Mouse (Mus musculus) cerebellum, postnatal 25 days (tissue): ENCODE data around the gene Tctn1.
A peak's percentile ranks its signal among the peaks of the same experiment; 100 is the strongest.

Experiments
- DNase-seq, 2 experiments: peaks; one replicate each; pipeline ENCODE4 v3.0.0; 2021; ENCODE audit warnings: mixed read lengths in 2 of 2

Gene Tctn1

GRCm38 (mm10) chr5:122263933-122264905 lies at the start of gene Tctn1:
Gene Tctn1, minus strand, starts transcription at chr5:122264460.
- peak; percentile 84 to 95 for DNase-seq

DNA sequence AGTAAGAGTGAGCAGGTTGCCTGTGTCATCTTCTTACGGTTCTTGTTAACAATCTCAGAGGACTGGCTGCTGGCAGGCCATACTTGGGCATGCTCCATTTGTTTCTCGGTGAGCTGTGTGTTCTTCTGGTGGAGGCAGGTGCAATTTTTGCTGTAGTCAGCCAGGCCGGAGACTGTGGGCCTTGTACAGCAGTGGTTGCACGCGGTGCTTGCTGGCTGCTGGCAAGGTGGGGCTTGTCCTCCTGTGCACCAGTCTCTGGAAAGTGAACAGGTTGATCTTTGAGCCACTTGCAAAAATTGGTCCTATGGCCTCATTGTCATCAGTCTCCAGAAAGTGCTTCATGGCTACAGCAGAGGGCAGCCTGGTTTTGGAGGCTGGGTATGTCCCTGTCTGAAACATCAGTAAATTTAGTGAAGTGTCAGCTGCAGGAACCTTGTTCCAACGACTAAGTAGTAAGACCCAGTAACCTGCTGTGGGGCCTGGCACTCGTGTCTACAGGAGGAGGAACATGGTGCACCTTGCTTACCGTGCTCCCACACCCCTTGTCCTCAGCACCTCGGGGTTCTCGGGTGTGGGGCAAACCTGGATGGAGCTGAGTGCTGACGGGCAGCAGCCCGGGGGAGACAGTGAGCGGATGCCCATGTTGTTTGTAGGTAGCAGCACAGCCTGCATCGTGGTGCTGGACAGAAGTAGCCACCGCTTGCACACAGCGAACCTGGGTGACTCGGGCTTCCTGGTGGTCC lies 48.9 kb upstream of the Tctn1 start:
- DNase-seq: peak; percentile 48 to 50

DNA sequence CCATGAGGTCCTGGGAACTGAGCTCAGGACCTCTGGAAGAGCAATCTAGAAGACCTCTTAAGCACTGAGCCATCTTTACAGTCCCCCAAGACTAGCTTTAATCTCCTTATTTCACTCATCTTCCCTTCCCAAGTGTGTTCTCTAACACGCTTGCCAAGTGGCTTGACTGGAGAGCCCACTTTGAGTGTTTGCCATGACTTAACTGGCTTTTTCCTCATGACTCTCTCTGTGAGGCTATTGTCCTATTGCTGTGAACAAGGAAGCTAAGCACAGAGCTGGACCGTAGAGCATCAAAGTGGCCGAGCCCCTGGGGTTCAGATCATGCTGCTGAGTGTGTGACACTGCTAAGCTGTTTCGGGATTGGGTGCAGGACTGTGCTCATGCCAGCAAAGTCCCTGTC lies 48.1 kb upstream of the Tctn1 start:
- no peak for DNase-seq

DNA sequence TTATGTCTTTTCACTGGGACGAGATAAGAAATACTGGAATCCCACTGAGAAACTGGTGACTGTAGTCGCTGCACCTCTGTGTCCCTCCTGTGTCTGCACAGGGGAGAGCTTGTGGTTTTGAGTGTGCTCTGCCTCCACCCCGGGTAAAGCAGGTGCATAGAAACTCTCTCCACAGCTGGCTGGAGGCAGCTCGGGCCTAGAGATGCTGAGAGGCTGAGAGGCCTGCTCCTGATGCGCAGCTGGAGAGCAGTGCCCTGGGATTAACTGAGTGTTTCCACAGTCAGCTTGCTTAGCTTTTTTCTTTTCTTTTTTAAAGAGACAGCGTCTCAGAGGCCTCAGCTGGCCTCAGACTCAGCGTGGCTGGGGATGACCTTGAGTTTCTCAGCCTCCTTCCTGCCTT lies 47.4 kb upstream of the Tctn1 start:
- DNase-seq: no peak

- DNase-seq: no peak
These were observed 46.4 kb upstream of the Tctn1 start for GRCm38 (mm10) chr5:122310699-122311098.

DNA sequence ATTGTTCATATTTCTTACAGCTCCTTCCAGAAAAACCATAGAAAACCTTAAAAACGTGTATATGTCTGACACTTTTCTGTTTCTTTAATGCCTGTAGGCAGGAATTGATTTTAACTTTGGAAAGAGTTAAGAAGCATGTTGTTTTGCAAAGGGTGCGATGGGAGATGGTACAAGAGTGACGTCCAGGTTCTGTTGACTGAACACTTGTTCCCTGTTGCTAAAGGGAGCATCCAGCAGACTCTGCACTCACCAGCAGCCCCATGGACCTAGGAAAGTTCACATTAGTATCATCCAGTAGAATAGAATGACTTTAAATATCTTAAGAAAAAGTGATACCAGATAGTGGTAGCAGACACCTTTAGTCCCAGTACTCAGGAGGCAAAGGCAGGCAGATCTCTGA lies 42.3 kb upstream of the Tctn1 start:
- DNase-seq: no peak

DNA sequence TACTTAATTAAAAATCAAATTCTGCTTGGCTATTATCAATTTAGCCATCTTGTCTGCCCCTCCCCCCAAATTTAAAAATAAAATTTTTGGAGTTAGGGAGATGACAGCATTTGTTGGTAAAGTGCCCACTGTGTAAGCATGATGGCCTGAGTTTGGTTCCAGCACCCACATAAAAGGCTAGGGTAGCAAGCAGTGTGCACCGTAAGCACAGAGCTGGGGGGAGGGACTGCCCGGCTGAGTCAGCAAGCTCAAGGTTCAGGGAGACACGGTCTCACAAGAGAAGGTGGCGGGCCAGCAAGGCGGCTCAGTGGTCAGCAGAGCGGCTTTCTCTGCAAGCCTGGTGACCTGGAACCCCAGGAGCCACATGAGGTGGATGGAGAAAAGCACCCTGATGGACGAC lies 41.2 kb upstream of the Tctn1 start:
- DNase-seq: peak in 1 of 2 experiments; percentile 25

DNA sequence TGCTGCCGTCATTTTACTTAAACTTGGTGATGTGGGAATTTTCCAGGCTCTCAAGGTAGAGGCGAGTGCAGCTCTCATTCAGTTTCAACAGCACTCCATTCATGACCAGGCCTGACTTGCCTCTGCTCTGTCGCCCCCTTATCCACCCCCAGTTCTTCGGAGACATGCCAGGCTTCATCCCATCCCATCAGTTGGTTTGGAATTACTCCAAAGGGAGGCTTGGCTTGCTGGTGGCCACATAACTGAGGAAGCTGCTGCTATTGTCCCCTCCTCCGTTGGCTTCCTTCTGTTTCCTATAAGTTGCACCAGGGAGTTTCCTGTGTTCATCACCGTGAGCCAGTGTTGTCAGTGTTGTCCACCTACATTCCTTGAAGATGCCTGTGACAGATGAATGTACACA lies 40.3 kb upstream of the Tctn1 start:
- DNase-seq: no peak

- DNase-seq: peak in 1 of 2 experiments; percentile 34
These were observed 39.7 kb upstream of the Tctn1 start for GRCm38 (mm10) chr5:122303937-122304336.

GRCm38 (mm10) chr5:122302810-122303745 lies 38.8 kb upstream of the Tctn1 start:
- DNase-seq: peak in 1 of 2 experiments; percentile 24

- DNase-seq: peak; percentile 59 to 68
These were observed 35.8 kb upstream of the Tctn1 start for GRCm38 (mm10) chr5:122300071-122300518.

- no peak for DNase-seq
These were observed 31.1 kb upstream of the Tctn1 start for GRCm38 (mm10) chr5:122295113-122295935.

- DNase-seq: no peak
These were observed 30.0 kb upstream of the Tctn1 start for GRCm38 (mm10) chr5:122294219-122294735.

DNA sequence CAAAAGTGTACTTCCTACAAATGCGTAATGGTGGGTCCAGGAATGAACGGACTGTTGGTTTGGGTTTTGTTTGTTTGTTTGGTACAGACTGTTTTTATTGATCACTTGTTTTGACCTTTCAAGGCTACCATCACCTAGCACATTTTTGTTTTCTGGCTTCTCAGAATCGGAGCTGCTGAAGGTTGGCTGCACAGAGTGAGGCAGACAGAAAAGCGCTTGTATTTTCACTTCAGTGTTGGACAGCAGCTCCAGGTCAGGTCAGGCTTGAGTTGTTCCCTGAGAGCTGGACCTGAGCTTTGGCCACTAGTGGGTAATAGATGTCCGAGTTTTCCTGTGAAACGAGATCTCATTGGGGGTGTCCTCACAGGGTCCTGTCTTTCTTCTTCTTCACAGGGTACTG lies 28.9 kb upstream of the Tctn1 start:
- no peak for DNase-seq

GRCm38 (mm10) chr5:122291553-122292339 lies 27.5 kb upstream of the Tctn1 start:
- DNase-seq: no peak

GRCm38 (mm10) chr5:122291149-122291548 lies 26.9 kb upstream of the Tctn1 start:
- DNase-seq: no peak

- DNase-seq: no peak
These were observed 24.0 kb upstream of the Tctn1 start for GRCm38 (mm10) chr5:122288147-122288811.

DNA sequence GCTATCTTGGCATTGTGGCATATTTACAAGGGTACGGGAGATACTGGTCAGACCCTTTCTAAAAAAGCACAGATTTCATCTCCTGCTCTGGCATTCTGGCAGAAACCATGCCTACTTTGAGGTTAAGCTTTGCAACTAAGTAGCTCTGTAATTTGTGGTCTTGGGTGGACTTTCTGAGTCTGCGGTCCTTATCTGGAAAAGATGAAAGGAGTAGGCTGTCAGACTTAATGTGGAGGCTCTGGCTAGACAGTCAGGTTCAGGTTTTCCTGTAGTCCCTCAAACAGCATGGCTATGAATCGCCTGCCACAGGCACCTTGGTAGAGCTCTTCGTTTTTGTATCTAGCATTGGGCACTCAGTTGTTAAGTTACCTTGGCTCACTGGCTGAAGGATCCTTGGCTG lies 22.8 kb upstream of the Tctn1 start:
- DNase-seq: no peak

GRCm38 (mm10) chr5:122286191-122286590 lies 21.9 kb upstream of the Tctn1 start:
- DNase-seq: no peak

DNA sequence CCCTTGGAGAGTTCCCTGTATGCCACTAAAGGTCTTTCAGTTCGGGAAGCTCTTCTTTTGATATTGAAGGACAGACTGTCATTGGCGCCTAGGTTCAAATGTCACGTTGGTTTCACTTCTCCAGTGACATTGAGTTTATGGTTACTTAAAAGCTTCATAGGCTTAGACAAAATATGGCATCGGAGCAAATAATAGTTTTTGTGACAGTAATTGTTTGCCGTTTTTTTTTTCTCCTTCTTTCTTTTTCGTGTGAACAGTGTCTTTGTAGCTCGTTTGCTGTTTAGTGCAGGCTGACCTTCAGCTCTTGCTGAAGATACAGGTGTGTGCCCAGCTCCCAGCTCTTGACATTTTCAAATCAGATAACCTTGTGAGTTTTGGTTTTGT lies 21.5 kb upstream of the Tctn1 start:
- DNase-seq: no peak
